Mouse (Mus musculus) pancreas, adult 10 weeks (tissue): Measurements from ENCODE around the gene Gna14. TPM values are rescaled to one million over a fixed set of nuclear protein-coding genes. Genes with fewer than 3 reads are reported as not detected.

Experiments
- polyA plus RNA-seq: library from polyadenylated mRNA; stranded (reverse); fragments of 350-450 nt; fragmentation: Illumina TruSeq; extraction: RNeasy Lipid Tissue Mini Kit (QIAGEN cat#74804); gene quantifications from one replicate; pipeline ENCODE4 v1.2.3, GENCODE M21; 2015; ENCODE audit warnings: low read depth, low replicate concordance; ENCODE audit not compliant: insufficient read depth

The Gna14 gene
- polyA plus RNA-seq, result 3.5 TPM

GRCm38 (mm10) chr19:16435531-16436231 is at the start of gene Gna14:
TSS of gene Gna14 (plus strand) at chr19:16435762.

